Mouse (Mus musculus): ENCODE results near the gene Wdr45.

The Wdr45 gene

GRCm38 (mm10) chrX:7763631-7764393 is 49.7 kb downstream of the Wdr45 start:
- peak; percentile 38 to 47 for DNase-seq (ENCODE audit: low spot score in 2 of 2)

- no peak for DNase-seq (ENCODE audit: low spot score in 2 of 2)
These were observed 50.6 kb downstream of the Wdr45 start for GRCm38 (mm10) chrX:7764657-7765280.

- no peak for DNase-seq (ENCODE audit: low spot score in 2 of 2)
These were observed 51.1 kb downstream of the Wdr45 start for GRCm38 (mm10) chrX:7765281-7765670.

GRCm38 (mm10) chrX:7765764-7766163 is 51.6 kb downstream of the Wdr45 start:
- peak; percentile 40 to 47 for DNase-seq (ENCODE audit: low spot score in 2 of 2)

GRCm38 (mm10) chrX:7769302-7770017 is 55.3 kb downstream of the Wdr45 start:
- no peak for DNase-seq (ENCODE audit: low spot score in 2 of 2)

GRCm38 (mm10) chrX:7772766-7773165 is 58.6 kb downstream of the Wdr45 start:
- no peak for DNase-seq (ENCODE audit: low spot score in 2 of 2)

- no peak for DNase-seq (ENCODE audit: low spot score in 2 of 2)
These were observed 61.5 kb downstream of the Wdr45 start for GRCm38 (mm10) chrX:7775501-7776205.

- peak; percentile 39 to 57 for DNase-seq (ENCODE audit: low spot score in 2 of 2)
These were observed 62.4 kb downstream of the Wdr45 start for GRCm38 (mm10) chrX:7776329-7777082.
